Mouse (Mus musculus) CH12.LX (cell line): ENCODE results near the gene Kalrn. TPM values are rescaled to one million over a fixed set of nuclear protein-coding genes. Genes with fewer than 3 reads are reported as not detected.

Experiments used
- DNase-seq: peaks from one replicate; pipeline ENCODE4 v3.0.0-alpha.2; 2013; ENCODE audit errors: extremely low read depth
- H3K27ac ChIP-seq: 2 replicates; pipeline ENCODE4 v1.5.1; 2012; ENCODE audit warnings: low read depth, mild to moderate bottlenecking, control low read depth, moderate library complexity; ENCODE audit not compliant: insufficient read depth
- H3K27me3 ChIP-seq: replicated peaks from 2 replicates; pipeline ENCODE3; 2012; ENCODE audit warnings: inconsistent platforms
- H3K36me3 ChIP-seq, 2 experiments: replicated peaks in 1 of 2; 2 replicates each; pipeline versions ENCODE3 to v1.6.1; 2012; ENCODE audit warnings: inconsistent platforms in 1 of 2, low read length in 1 of 2, mild to moderate bottlenecking in 1 of 2, mixed read lengths in 1 of 2, moderate library complexity in 1 of 2; ENCODE audit not compliant: control insufficient read depth in 1 of 2, insufficient read depth in 1 of 2
- H3K4me1 ChIP-seq, 2 experiments: 2 replicates each; pipeline ENCODE4 v1.6.1; 2012; ENCODE audit warnings: inconsistent platforms in 1 of 2, moderate library complexity in 1 of 2; ENCODE audit not compliant: insufficient read depth in 2 of 2, control insufficient read depth in 1 of 2
- H3K4me2 ChIP-seq: 2 replicates; pipeline ENCODE4 v1.6.1; 2012; ENCODE audit warnings: low read depth, mild to moderate bottlenecking, control low read depth; ENCODE audit not compliant: poor library complexity, insufficient read depth, severe bottlenecking
- H3K4me3 ChIP-seq, 3 experiments: fragments of 150-350 bp in 1 of 3; sonication (generic) in 1 of 3; replicated peaks in 1 of 3; 2 replicates each; pipeline versions ENCODE3 to v1.5.1; 2011 to 2012; ENCODE audit warnings: low read depth in 2 of 3, low read length in 2 of 3, mild to moderate bottlenecking in 2 of 3, moderate library complexity in 2 of 3, control low read depth in 1 of 3, improper control_type of control experiment in 1 of 3, inconsistent platforms in 1 of 3, mixed read lengths in 1 of 3; ENCODE audit not compliant: poor library complexity in 1 of 3
- H3K79me2 ChIP-seq: replicated peaks from 2 replicates; pipeline ENCODE4 v1.6.1; 2012; ENCODE audit warnings: mild to moderate bottlenecking, moderate library complexity; ENCODE audit not compliant: control insufficient read depth, poor library complexity, insufficient read depth, severe bottlenecking; ENCODE audit errors: extremely low read depth
- H3K9ac ChIP-seq: 2 replicates; pipeline ENCODE4 v1.6.1; 2012; ENCODE audit warnings: low read depth, mild to moderate bottlenecking, control low read depth, moderate library complexity; ENCODE audit not compliant: insufficient read depth
- H3K9me3 ChIP-seq: replicated peaks from 2 replicates; pipeline ENCODE3; 2012; ENCODE audit warnings: low read length, inconsistent platforms, mixed read lengths
- CTCF ChIP-seq, 2 experiments: IDR thresholded peaks in 1 of 2; conservative IDR thresholded peaks in 1 of 2; 2 replicates each; pipeline ENCODE4 v1.5.1; 2011 to 2012; ENCODE audit warnings: low read depth in 2 of 2, low read length in 2 of 2, improper control_type of control experiment in 1 of 2, inconsistent platforms in 1 of 2, mild to moderate bottlenecking in 1 of 2, moderate library complexity in 1 of 2
- EP300 ChIP-seq: IDR thresholded peaks from 2 replicates; pipeline ENCODE4 v1.6.1; 2011; ENCODE audit warnings: low read length, improper control_type of control experiment
- ETS1 ChIP-seq: conservative IDR thresholded peaks from 2 replicates; pipeline ENCODE4 v1.6.1; 2012; ENCODE audit warnings: low read depth, mild to moderate bottlenecking, inconsistent platforms, low read length, improper control_type of control experiment, moderate library complexity
- GABPA ChIP-seq: IDR thresholded peaks from 2 replicates; pipeline ENCODE4 v1.6.1; 2012; ENCODE audit warnings: low read depth, low read length, improper control_type of control experiment, inconsistent platforms; ENCODE audit not compliant: insufficient replicate concordance
- IRF4 ChIP-seq: IDR thresholded peaks from 2 replicates; pipeline ENCODE4 v1.6.1; 2014; ENCODE audit warnings: low read depth, mild to moderate bottlenecking, inconsistent platforms, low read length, improper control_type of control experiment
- JUN ChIP-seq: IDR thresholded peaks from 2 replicates; pipeline ENCODE4 v1.6.1; 2011; ENCODE audit warnings: low read depth, mild to moderate bottlenecking, low read length, improper control_type of control experiment, moderate library complexity; ENCODE audit not compliant: insufficient read depth
- JUND ChIP-seq: conservative IDR thresholded peaks from 2 replicates; pipeline ENCODE4 v1.6.1; 2011; ENCODE audit warnings: low read depth, low read length, improper control_type of control experiment
- KAT2A ChIP-seq: IDR thresholded peaks from 2 replicates; pipeline ENCODE4 v1.6.1; 2012; ENCODE audit warnings: low read length, improper control_type of control experiment, inconsistent platforms; ENCODE audit not compliant: insufficient replicate concordance
- MAFK ChIP-seq: IDR thresholded peaks from 2 replicates; pipeline ENCODE4 v1.6.1; 2011; ENCODE audit warnings: low read length, improper control_type of control experiment; ENCODE audit not compliant: insufficient replicate concordance
- MAX ChIP-seq: IDR thresholded peaks from 2 replicates; pipeline ENCODE4 v1.6.1; 2011; ENCODE audit warnings: low read length, improper control_type of control experiment
- MAZ ChIP-seq: IDR thresholded peaks from 2 replicates; pipeline ENCODE4 v1.6.1; 2012; ENCODE audit warnings: low read depth, mild to moderate bottlenecking, inconsistent platforms, low read length, improper control_type of control experiment, moderate library complexity
- NRF1 ChIP-seq: IDR thresholded peaks from 2 replicates; pipeline ENCODE4 v1.6.1; 2014; ENCODE audit warnings: low read depth, mild to moderate bottlenecking, inconsistent platforms, low read length, improper control_type of control experiment, moderate library complexity
- PAX5 ChIP-seq: IDR thresholded peaks from 2 replicates; pipeline ENCODE4 v1.6.1; 2012; ENCODE audit warnings: low read length, inconsistent platforms, mixed read lengths
- SIN3A ChIP-seq: IDR thresholded peaks from 2 replicates; pipeline ENCODE4 v1.6.1; 2012; ENCODE audit warnings: low read length, improper control_type of control experiment, inconsistent platforms
- SMC3 ChIP-seq: IDR thresholded peaks from 2 replicates; pipeline ENCODE4 v1.6.1; 2011; ENCODE audit warnings: low read depth, low read length, improper control_type of control experiment
- USF1 ChIP-seq: IDR thresholded peaks from 2 replicates; pipeline ENCODE4 v1.6.1; 2014; ENCODE audit warnings: low read depth, mild to moderate bottlenecking, inconsistent platforms, low read length, improper control_type of control experiment
- ZC3H11A ChIP-seq: IDR thresholded peaks from 2 replicates; pipeline ENCODE4 v1.6.1; 2012; ENCODE audit warnings: low read depth, mild to moderate bottlenecking, inconsistent platforms, low read length, improper control_type of control experiment
- ZKSCAN1 ChIP-seq: IDR thresholded peaks from 2 replicates; pipeline ENCODE4 v1.6.1; 2012; ENCODE audit warnings: low read depth, inconsistent platforms, low read length, improper control_type of control experiment, borderline replicate concordance
- ZNF384 ChIP-seq: IDR thresholded peaks from 2 replicates; pipeline ENCODE4 v1.6.1; 2012; ENCODE audit warnings: low read depth, low read length, improper control_type of control experiment, inconsistent platforms
- dilution Hi-C: fragments of 300-500 bp; cut with MboI; formaldehyde crosslinking; loops from 2 replicates; pipeline ENCODE4 v1.14.3; 2020; ENCODE audit warnings: low sequenced_read_pairs; ENCODE audit not compliant: extremely low pct_unique_long_range_greater_than_20kb, extremely low pct_ligation_motif_present
- in situ Hi-C: fragments of 300-500 bp; cut with MboI; formaldehyde crosslinking; loops from 3 replicates; pipeline ENCODE4 v1.14.3; 2019; ENCODE audit warnings: low sequenced_read_pairs, low pct_ligation_motif_present, low pct_unique_long_range_greater_than_20kb, mixed read lengths
- polyA plus RNA-seq: library from polyadenylated mRNA; unstranded; fragments of >175 nt; gene quantifications from 2 replicates; pipeline ENCODE4 v1.2.1, GENCODE M21; 2012; ENCODE audit warnings: low read depth; ENCODE audit not compliant: insufficient read length
- total RNA-seq, 2 experiments: library from RNA; depleted of rRNA; stranded (reverse); fragments of 300-350 nt in 1 of 2; fragments of >200 nt in 1 of 2; gene quantifications; 2 replicates each; pipeline ENCODE4 v1.2.3; 2012 to 2014

Gene Kalrn
- total and polyA plus RNA-seq, 3 experiments: 0.08 to 0.09 TPM; not detected in 1

- Histone ChIP-seq H3K9ac (no peak overlapping the region), H3K79me2 (no peaks in the 10 kb centered on the region), H3K4me2 (no peak overlapping the region), H3K27ac (no peak overlapping the region), H3K36me3 (no peaks in the 10 kb centered on the region), H3K9me3 (no peaks in the 10 kb centered on the region), H3K4me1 (no peaks in the 10 kb centered on the region), H3K27me3 (peaks cover 89% of the 10 kb centered on the region), H3K4me3 (no peak overlapping the region)
- TF ChIP-seq SIN3A (no peak), KAT2A (no peak), JUN (no peak), CTCF (conservative IDR thresholded peaks at IDR 0.05 in 1 of 2, IDR thresholded peaks at IDR 0.05 in 1 of 2; ENCODE audit: low read depth in 2 of 2, low read length in 2 of 2) (no peak), MAZ (no peak), ZKSCAN1 (no peak), ZNF384 (no peak), IRF4 (no peak), ZC3H11A (no peak), USF1 (no peak), ETS1 (no peak), MAFK (no peak), PAX5 (no peak), SMC3 (no peak)
- in situ Hi-C loops: no loop called here
- no peak for DNase-seq
- dilution Hi-C loops: no loop called here
These were observed 168.2 kb downstream of the Kalrn start for GRCm38 (mm10) chr16:34405094-34405493.

- H3K4me3 ChIP-seq: no peak overlapping the region
- no peak overlapping the region for H3K9ac ChIP-seq
- H3K36me3 ChIP-seq: no peaks in the 10 kb centered on the region
- H3K27ac ChIP-seq: no peak overlapping the region
- H3K27me3 ChIP-seq: peaks cover 84% of the 10 kb centered on the region
- no peak overlapping the region for H3K4me2 ChIP-seq
- dilution Hi-C loops: no loop called here
- H3K79me2 ChIP-seq: no peaks in the 10 kb centered on the region
- in situ Hi-C loops: no loop called here
- no peak for DNase-seq
- H3K4me1 ChIP-seq: no peaks in the 10 kb centered on the region
- H3K9me3 ChIP-seq: no peaks in the 10 kb centered on the region
- TF ChIP-seq EP300 (no peak), KAT2A (no peak), ZNF384 (no peak), MAX (no peak), GABPA (no peak), NRF1 (no peak), JUND (no peak), SMC3 (no peak)
These were observed 172.1 kb downstream of the Kalrn start for GRCm38 (mm10) chr16:34401216-34401615.
